Mouse (Mus musculus): ENCODE data around the gene Rp2. TPM values are rescaled to one million over a fixed set of nuclear protein-coding genes. Genes with fewer than 3 reads are reported as not detected.
"Not testable (repeated sequence)": the region's sequence is repeated elsewhere in the genome, so short reads cannot be mapped to it uniquely, and the experiment has no call there.

The Rp2 gene
- total RNA-seq (2022): 10 to 100 TPM; 17.1 to 20.9 (median 18.8) TPM

DNA sequence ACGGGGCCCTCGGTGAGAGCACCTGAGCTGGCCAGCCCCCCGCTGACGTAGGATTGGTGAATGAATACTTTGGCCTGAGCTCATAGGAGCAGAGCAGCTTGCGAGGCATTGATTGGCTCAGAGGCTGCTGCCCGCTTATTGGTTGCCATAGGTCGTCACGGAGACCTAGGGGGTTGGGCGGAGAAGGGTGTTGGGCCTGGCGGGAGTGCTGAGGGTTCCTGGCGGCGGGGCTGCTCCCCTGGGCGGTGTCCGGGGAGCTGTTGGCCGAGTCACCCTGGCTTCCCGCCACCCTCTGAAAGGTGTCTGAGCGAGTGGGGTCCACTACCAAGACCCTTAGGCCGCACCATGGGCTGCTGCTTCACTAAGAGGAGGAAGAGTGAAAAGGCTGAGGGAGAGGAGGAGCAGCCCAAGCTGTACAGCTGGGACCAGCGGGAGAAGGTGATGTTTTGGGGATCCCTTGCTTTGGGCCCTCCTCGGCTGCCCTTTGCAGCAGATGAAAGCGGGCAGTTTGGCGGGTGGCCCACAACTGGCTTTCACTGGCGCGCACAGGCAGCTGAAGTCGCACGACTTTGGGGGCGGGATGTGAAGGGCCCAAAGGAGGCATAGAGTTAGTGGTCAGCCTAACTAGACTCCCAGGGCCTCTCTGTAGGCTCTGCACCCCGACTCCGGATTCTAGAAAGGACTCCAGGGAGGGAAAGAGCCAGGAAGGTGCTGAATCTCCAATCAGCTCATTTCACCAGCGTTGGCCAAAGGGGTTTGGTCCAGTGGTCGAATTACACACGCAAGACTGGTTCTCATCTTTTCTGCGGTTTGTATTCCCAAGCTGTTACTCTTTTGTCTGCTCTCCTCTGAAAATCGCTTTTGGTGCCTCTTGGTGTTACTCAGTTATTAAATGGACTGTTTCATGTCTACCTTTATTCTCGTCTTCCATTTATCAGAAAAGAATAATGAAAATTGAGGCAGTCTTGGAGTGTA lies at the start of gene Rp2:
Rp2 (plus strand) TSS at position 91 of the 975 bp plus-strand sequence.
- DNase-seq (ENCODE audit: low spot score in 2 of 2): peak; percentile 36 to 84

DNA sequence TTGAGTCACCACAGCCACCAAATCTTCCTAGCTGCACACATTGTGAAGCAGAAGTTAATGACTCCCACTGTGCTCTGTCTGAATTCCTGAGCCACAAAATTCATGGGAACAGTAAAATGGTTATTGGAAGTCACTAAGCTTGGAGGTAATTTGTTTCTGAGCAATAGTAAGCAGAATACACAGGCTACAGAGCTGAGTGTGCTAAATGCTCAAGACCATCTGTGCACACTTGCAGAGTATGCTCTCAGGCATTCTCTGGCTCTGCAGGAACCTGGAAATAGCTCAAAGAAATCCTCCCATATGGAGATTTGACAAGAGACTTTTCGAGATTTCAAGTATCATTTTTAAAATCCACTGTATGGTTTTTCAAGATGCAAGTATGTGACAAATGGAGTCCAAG lies 31.5 kb upstream of the Rp2 start:
- peak in 1 of 2 experiments; percentile 32 for DNase-seq (ENCODE audit: low spot score in 2 of 2)

DNA sequence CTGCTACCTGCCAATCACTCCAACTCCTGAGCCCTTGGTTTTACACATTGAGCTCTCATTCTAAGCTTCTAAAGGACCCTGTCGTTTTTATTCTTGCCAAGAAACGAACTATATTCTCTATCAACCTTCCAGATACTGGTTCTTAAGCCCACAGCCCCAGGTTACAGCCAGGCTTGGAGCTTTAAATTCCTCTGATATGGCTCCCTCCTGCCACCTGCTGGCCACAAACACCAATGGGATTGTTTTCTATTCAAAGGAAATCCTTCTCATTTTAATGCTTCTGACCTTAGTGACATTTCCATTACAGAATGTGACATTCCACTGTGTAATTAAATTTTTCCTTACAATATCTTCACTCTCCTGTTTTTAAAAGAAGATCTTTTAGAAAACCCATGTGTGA lies 28.6 kb upstream of the Rp2 start:
- DNase-seq (ENCODE audit: low spot score in 2 of 2): peak in 1 of 2 experiments; percentile 20

DNA sequence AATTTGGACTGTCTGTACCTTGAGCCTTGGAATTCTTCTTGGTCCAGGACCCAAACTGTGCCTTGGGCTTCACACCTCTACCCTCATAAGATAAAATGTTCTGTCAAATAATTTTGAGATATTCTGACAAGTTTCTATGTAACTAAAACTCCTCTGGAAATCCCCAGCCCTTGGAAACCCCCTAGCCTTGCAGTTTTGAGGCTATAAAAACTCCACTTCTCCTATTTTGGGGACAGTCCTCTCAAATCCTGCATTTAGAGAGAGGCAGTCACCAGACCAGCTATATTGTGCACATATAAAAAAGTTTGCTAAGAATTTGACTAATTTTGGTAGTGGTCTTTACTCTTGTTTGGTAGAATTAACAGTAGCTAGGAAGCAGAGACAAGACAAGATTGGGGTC lies 19.3 kb upstream of the Rp2 start:
- DNase-seq (ENCODE audit: low spot score in 2 of 2): no peak

DNA sequence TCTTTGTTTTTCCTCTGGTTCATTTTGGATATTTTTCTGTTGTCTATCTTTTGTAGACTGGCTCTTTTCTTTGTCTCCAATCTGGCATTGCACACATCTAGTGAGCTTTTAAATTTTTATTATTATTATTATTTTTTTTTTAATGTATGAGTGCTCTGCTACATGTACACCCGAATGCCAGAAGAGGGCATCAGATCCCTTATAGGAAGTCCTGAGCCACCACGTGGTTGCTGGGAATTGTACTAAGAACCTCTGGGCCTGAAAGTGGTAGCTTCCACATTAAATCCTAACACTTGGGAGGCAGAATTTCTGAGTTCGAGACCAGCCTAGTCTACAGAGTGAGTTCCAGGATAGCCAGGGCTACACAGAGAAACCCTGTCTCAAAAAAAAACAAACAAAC lies 17.9 kb upstream of the Rp2 start:
- DNase-seq (ENCODE audit: low spot score in 2 of 2): no peak

DNA sequence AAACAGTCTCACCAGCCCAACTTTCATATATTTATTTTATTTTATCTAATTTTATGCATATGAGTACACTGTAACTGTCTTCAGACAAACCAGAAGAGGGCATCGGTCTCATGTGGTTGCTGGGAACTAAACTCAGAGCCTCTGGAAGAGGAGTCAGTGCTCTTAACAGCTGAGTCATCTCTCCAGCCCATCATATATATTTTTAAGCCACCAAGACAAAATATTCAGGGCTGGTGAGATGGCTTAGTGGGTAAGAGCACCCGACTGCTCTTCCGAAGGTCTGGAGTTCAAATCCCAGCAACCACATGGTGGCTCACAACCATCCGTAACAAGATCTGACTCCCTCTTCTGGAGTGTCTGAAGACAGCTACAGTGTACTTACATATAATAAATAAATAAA lies 14.0 kb upstream of the Rp2 start:
- DNase-seq (ENCODE audit: low spot score in 2 of 2): not testable (repeated sequence)

DNA sequence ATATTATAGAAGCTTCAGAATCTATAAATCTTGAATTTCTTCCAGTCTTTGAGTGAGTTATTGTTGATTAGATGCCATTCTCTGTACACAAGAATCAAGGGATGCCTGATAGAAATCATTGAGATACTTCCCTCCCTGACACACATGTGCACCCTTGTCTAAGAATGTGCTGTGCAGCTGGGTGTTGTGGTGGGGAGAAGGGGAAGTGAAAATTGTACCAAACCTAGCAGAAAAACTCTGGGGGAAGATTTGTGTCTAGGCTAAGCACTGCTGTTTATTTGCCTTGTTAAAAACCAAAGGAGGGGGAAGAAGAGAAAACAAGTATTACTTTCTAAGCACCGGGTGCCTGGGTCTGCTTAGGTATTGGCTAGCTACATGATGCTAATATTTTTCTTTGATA lies 9.0 kb upstream of the Rp2 start:
- DNase-seq (ENCODE audit: low spot score in 2 of 2): no peak

DNA sequence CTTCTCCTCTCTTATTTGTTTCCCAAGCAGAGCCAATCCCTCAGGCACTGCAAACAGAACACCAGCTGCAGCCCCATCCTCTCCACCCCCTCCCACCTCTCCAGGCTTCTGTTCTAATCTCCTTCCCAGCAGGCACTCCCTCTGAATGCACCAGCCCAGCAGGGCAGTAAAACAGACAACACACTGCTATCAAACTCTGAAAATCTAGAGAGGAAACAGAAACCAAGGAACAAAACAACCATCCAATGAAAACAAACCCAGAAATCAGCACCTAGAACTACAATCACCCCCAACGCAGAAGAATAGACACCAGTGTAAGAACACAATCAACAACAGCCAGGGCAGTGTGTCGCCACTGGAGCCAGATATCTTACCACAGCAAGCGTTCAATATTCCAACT lies 8.0 kb upstream of the Rp2 start:
- no peak for DNase-seq (ENCODE audit: low spot score in 2 of 2)

DNA sequence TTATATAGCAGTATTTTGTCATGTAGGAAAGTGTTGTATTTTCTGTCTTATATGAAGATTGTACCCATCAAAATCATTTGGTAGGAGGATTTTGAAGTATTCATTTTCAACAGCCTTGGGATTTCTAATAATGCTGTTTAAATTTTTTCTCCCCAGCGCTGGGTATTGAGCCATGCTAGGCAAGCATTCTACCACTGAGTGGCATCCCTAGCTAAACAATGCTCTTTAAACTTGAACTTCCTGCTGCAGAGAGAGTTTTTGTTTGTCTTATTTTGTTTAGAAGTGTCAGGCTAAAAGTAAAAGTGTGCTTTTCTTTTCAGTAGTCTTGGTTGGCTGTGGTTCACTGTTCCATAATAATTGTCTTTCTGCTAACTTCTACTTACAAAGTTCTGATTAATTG lies 1.8 kb downstream of the Rp2 start:
- DNase-seq (ENCODE audit: low spot score in 2 of 2): no peak

DNA sequence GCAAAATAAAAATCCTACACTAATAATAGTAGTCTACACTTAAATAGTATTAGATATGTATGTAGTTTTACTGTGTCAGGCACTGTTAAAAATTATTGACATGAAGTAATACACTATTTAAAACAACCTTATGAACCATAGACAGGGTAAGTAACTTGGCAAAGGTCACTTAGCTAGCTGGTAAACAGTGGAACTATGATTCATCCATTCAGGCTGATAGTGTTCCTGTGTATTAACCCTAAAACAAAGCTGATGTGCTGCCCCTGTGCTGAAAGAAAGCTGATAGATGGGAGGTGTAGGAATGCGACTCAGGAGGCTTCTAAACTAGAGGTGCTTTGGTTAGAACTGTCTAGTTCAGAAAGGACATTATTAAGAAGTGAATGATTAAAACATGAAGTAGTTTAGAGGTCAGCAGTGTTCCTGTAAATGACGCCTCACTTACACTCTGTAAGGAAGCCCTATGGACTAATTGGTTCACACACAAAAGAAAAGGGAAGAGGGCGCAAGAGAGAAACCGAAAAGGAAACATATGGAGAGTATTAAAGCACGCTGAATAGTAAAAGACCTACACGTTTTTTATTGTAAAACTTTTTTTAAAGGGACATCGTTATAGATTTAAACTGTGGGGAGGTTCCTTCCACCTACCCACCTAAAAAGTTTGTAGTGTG lies 15.2 kb downstream of the Rp2 start:
- no peak for DNase-seq (ENCODE audit: low spot score in 2 of 2)

DNA sequence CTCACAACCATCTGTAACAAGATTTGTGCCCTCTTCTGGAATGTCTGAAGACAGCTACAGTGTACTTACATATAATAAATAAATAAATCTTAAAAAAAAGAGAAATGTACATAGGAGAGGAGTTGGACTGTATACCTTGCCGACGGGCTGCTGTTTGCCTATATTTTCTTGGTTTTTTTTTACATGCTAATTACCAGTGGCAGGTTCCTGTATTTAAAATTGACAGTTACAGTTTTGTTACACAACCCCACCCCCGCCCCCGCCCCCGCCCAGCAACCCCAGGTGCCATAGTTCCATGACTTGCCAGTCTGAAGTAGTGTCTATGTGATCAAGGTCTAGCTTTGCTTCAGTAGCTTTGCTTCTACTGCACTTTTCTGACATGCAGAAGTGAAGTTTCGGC lies 18.0 kb downstream of the Rp2 start:
- DNase-seq (ENCODE audit: low spot score in 2 of 2): no peak

DNA sequence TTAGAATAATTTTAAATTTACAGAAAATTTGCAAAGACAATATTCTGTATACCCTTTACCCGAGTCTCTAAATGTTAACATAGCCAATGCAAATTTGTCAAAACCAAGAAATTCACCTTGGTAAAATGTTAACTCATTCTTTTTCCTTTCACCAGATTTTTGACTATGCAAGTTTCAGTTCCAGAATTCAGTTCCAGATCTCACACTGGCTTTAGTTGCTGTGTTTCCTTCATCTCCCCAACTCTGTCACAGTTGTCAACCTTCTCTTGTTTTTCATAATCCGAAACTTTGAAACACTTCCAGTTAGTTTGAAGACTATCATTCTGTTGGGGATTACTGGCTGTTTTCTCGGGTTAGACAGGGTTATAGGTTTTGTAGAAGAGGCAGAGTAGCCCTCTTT lies 22.7 kb downstream of the Rp2 start:
- no peak for DNase-seq (ENCODE audit: low spot score in 2 of 2)

DNA sequence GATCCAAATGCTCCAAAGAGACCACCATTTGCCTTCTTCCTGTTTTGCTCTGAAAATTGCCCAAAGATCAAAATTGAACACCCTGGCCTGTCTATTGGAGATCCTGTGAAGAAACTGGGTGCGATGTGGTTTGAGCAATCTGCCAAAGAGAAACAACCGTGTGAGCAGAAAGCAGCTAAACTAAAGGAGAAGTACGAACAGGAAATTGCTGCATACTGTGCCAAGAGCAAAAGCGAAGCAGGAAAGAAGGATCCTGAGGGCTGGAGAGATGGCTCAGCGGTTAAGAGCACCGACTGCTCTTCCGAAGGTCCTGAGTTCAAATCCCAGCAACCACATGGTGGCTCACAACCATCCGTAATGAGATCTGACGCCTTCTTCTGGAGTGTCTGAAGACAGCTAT lies 27.7 kb downstream of the Rp2 start:
- not testable (repeated sequence) for DNase-seq (ENCODE audit: low spot score in 2 of 2)

DNA sequence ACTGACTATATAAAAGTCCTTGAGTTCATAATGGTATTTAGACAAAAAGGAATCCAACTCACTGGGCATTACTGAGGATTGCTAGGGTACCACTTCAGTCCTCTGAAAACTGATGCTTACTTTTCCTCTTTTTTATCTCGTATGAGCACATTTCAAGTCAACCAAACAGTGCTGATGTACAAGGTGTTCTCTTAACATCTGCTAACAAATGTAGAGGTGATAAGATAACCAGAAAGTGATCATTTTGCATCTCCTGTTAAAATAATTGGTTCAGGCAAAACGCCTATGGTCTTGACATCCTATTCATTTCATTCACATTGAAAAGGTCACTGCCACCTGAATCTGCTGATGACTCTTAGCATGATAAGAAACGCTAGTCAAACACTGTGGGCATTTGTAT lies 28.7 kb downstream of the Rp2 start:
- DNase-seq (ENCODE audit: low spot score in 2 of 2): no peak

DNA sequence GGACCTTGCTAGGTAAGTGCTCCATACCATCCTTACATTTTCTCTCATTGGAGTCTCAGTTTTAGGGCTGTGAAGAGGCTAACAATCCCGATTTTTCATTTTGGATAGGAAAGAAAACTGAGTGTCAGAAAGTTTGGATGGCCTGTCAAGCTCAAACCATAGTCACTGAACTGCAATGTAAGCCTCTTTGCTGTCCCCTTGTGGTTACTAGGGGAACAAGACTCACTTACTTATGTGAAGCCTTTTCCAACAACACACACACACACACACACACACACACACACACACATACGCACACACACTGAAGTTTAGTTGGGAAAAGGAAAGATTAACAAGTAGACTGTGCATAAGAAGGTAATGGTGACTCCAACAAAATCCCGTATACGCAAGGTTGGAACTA lies 39.8 kb downstream of the Rp2 start:
- no peak for DNase-seq (ENCODE audit: low spot score in 2 of 2)

DNA sequence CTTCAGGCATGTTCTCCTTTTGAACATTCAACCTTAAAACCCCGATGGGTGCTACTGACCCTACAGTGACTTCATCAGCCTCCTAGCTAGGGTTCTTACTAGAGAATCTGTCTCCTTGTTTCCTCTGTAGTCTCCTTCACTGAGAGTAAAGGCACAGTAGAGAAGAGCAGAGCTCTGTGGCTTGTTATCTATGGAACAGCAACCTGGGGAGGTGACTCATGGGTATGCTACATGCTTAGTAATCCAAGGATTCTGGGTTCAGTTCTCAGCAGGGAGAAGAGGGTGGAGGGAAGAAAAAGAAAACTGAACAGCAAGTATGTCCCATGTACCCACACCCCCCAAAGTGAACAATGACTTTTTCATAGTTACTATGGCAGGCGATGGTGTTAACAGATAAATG lies 42.6 kb downstream of the Rp2 start:
- DNase-seq (ENCODE audit: low spot score in 2 of 2): no peak

DNA sequence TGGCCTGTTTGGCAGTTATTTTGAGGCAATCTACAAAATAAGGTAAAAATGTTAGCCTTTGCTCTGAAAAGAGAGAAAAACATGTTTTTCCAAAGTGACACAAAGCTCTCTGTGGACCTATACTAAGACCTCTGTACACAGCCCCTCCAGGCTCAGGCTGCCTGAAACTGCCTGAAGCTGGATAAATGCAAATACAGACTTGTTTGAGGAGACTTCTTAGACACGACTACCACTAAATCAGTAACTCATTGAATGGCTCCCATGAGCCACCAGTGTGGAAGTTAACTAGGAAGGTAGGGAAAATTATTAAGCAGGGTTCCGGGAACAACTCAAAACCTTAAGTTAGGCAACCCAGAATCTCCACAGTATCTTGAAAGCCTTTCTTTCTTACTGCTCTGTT lies 43.4 kb downstream of the Rp2 start:
- no peak for DNase-seq (ENCODE audit: low spot score in 2 of 2)

DNA sequence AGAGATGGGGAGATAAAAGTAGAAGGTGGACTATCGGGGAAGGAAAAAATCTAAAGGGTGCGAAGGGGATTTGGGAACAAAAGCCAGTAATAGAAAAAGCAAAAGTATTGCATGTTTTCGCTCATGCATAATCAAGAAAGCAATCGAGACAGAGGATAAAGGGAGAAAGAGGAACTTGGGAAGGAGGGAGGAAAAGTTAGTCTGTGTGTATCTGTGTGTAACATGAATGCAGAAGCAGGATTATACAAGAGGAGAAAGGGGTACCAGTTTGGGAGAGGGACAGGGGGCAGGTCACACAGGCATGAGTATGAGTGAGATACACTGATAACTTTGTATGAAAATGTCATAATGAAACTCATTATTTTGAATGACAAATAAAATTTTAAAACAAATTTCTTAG lies 47.1 kb downstream of the Rp2 start:
- no peak for DNase-seq (ENCODE audit: low spot score in 2 of 2)

DNA sequence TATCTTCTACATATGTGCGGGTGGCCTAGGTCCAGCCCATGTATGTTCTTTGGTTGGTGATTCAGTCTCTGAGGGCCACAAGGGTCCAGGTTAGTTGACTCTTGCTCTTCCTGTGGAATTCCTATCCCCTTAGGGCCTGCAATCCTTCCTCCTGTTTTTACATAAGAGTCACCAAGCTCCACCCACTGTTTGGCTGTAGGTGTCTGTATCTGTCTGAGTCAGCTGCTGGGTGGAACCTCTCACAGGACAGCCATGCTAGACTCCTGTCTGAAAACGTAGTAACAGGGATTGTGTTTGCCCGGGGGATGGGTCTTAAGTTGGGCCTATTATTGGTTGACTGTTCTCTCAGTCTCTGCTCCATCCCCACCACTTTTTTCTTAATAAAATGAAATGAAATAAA lies 47.9 kb downstream of the Rp2 start:
- DNase-seq (ENCODE audit: low spot score in 2 of 2): no peak

DNA sequence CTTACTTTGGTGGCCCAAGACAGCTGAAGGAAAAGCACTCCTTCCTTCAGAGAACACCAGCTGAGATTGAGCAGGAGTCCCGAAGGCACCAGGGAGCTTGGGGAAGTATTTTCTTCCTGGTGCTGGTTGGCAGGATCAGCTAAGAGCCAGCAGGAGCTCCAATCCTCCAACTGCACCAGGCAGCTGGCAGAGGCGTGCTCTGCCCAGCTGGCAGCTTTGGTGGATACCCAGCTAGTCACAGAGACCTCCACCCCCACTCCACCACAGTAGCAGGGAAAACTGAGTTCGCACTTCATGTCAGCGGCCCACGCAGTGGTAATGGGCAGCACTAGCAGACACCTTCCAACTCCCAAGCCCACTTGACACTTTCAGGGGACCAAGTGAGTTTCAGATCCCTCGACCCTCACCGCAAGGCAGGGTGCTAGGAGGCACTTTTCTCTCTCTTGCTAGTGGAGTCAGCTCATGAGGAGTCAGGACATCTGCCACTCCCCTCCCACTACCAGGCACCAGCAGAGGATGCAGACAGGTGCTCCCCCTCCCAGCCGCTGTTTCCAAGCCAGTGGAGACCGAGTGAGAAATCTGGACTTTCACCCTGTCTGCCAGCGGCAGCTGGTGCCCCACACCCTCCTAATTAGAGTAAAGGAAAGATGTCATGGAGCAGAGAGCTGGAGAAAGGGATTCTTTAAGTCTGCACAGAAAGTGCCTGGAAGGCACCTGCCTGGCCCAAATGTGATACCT lies 50.8 kb downstream of the Rp2 start:
- peak; percentile 5 to 47 for DNase-seq (ENCODE audit: low spot score in 2 of 2)

DNA sequence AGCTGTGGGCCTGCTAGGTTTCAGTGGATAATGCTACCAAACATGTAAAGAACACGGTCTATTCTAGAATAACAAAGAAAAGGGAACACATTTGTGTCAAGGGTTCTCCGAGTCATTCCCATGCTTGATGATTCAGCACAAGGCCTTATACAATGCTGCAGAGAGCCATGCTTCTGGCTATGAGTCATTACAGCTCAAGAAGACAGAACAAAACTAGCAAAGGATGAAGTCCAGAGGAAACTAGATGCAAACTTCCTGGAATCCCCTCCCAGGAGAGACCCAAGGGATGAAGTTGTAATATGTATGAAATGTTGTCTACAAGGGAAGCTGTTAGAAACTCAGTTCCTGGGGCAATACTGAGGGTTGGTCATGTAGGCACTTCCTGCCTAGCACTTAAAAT lies 54.2 kb downstream of the Rp2 start:
- DNase-seq (ENCODE audit: low spot score in 2 of 2): no peak

DNA sequence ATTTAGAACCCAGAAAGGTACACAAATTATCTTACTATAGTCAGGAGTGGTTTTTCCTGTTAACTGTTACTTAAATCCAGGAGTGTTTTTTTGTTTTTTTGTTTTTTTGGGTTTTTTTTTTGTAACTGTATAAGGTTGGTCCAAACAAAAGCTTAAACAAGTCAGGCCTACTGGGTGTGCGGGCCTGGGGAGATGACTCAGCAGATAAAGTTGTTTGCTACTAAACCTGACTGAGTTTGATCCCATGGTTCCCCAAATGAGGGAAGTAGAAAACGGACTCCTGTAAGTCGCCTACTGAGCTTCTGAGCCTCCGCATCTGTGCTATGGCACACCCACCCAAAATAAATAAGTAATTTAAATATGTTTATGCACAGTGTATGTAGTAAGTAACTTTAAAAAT lies 55.3 kb downstream of the Rp2 start:
- DNase-seq (ENCODE audit: low spot score in 2 of 2): no peak
